Mouse (Mus musculus) liver, postnatal 0 days (tissue): ENCODE measurements around the gene Rnf128.

Source experiments
- CTCF ChIP-seq: sonication (generic); IDR thresholded peaks from 2 replicates; pipeline ENCODE4 v1.5.1; 2016; ENCODE audit warnings: antibody characterized with exemption, low read depth
- EP300 ChIP-seq: IDR thresholded peaks from 2 replicates; pipeline ENCODE4 v1.6.1; 2016; ENCODE audit warnings: antibody characterized with exemption, low read depth, mild to moderate bottlenecking

DNA sequence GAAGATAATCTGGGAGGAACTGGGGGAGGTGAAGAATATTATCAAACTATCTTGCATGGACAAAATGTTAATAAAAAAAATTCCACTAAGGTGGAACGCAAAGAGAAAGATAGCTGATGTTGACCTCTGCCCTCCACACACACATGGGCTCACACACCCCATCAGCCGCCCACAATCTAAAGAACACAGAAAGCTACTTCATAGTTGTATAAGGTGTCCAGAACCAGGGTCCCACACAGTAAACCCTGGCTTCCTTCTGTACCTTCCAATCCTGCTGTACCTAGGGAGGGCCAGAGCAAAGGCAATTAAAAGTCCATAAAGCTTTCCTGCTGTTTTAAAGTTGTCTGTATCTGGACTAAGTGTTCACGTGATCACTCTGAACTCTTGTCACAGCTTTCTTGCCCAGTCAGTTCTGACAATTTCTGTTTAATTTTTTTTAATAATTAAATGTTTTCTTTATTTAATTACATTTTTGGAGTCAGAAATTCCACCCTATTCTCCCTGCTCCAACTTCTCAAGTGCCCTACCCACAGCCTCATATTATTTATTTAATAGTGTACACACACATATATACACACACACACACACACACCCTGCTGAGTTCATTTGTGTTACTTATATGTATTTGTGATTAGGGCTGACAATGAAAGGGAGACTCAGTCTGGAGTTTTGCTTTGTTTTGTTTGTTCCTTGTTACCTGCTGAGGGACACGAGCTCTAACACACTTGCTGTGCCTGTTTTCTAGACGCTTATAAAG lies 25.3 kb upstream of the Rnf128 start:
- TF ChIP-seq CTCF (no peak), EP300 (no peak)
